Mouse (Mus musculus): ENCODE results near the gene Tmem54.

The Tmem54 gene

DNA sequence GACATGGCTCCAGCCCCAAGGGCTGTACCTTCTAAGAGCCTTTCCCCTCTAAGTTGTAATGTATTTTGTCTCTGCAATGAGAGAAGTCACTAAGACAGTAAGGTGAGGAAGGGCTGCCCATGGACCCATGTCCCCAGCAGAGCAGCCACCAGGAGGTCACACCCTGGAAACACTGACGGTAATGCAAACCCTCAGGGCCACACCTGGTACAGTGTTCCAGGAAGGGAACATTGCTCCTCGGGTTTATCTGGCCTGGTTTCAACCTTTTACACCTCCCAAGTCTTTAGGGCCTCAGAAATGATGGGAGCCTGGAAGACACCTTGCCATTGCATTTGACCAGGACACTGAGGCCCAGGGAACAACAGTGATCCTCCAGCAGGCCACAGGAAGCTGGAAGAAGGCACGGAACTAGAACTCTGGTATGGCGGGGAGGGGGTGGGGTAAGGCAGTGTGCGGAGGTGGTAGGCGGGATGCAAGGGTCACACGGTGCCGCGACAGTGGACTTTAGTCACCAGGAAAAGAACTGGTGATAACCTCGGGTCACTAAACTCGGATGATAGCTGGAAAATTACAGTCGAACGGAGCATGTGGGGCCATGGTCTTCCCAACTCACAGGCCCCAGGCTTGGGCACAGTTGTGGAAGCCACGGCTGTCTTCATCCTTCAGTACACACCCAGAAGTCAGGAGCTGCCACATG is 3.1 kb upstream of the Tmem54 start:
- DNase-seq, result no peak

DNA sequence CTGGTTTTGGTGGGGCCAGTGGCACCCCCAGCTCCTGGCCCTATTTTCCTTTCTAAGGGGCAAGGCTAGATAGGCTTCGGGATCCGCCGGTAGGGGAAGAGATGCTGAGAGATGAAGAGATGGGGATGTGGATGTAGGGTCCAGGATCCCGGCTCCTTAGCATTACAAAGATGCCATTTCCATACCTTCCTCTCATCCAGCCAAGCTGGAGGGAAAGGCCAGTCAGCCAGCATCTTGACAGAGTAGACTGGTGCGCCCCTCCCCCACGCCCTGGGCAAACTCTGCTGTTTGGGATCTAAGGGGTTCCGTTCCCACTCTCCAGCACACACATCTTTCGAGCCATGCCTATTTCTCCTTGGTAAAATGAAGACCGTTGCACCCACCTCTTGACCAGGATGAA is 725 bp downstream of the Tmem54 start:
- DNase-seq, result peak in 1 of 2 experiments; percentile 47

DNA sequence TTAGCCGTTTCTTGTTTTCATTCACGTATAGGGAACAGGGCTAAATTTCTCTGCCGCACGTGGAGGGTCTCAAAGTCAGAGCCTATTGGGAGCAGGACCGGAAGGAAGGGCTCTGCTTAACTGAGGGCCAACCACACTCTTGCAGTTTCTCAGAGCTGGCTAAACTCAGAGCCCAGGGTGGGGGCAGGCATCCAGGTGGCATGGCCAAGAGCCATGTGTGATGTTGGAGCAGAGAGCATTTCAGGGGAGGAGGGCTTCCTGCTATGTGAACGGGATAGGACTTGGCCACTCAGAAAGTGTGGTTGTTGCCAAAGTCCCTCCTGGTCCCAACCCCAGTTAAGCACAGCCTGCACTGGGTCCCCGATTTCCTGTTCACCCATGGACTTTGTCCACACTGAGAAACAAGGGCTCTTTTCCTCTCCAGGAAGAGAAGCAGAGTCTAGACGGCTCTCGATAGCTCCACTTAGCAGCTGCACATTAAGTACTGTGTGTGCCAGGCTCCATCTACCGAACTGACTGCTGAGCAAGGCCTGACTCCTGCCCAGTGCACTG is 2.1 kb downstream of the Tmem54 start:
- peak; percentile 73 to 79 for DNase-seq

DNA sequence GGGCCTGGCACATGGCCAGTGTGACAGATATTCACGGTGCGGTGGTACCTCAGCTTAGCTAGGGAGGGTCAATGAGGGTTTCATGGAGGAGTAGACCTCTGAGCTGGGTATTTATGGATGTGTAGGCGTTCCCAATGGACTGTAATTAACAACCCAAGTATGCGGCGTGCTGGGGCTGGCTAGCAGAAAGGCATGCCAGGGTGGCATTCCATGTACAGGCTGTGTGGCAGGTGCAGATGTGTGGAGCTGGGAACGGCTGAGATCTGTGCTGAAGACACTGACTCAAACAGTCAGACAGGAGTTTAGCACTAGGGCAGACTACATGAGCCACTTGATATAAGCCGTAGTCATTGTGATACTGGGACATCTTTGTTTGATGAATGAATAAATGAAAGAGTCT is 3.3 kb downstream of the Tmem54 start:
- DNase-seq, result no peak

DNA sequence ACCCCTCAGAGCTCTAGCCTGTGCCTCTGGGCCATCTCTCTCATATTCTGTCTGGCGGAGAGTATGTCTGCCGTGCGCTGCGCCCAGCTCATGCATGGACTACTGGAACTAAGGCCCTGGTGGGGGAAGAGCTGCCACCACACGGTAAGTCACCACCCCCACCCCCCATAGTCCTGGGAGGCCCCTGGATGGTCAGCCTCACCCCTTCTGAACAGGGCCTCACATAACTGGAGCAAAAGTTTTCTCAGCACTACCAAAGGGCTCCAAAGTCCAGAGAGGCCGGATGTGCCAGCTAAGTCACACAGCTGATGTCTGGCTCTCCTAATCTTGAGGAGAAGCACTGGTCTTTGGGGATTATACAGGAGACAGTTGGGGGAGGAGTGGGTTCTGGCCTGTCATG is 5.5 kb downstream of the Tmem54 start:
- DNase-seq, result no peak

DNA sequence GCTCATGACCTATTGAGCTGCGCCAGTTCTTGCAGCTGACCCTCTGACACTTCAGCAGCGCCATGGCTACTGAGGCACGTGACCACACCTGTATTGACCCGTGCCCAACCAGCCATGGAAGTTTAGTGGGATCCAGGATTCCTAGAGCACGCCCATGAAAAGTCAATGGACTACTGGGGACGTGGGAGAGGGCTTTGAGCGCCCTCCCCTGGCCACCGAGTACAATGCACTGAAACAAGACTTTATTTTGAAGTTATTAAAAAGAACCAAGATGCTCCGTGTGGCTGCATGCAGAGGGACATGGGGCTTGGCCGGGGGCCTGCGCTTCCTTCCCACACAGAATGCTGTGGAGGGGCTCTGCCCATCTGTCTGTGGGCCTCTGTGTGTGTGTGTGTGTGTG is 6.0 kb downstream of the Tmem54 start:
- DNase-seq, result peak; percentile 57 to 66

DNA sequence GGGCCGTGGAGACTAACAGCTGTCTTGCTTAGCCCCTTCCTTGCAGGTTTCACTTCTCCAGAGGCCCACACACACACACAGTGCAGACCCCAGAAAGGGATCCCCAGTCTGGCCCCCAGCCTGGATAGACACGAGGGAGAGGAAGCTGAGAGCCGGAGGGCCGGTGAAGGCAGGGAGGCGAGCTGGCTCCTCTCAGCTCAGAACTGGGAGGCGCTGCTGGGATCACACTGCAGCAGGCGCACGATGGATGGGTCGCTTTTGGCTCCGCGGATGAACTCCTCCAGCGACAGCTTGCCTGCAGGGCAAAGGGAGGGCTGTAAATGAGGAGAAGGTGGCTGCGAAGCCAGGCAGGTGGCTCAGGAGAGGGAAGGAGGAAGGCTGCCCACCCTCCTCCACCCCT is 6.9 kb downstream of the Tmem54 start:
- DNase-seq, result peak; percentile 61 to 62

DNA sequence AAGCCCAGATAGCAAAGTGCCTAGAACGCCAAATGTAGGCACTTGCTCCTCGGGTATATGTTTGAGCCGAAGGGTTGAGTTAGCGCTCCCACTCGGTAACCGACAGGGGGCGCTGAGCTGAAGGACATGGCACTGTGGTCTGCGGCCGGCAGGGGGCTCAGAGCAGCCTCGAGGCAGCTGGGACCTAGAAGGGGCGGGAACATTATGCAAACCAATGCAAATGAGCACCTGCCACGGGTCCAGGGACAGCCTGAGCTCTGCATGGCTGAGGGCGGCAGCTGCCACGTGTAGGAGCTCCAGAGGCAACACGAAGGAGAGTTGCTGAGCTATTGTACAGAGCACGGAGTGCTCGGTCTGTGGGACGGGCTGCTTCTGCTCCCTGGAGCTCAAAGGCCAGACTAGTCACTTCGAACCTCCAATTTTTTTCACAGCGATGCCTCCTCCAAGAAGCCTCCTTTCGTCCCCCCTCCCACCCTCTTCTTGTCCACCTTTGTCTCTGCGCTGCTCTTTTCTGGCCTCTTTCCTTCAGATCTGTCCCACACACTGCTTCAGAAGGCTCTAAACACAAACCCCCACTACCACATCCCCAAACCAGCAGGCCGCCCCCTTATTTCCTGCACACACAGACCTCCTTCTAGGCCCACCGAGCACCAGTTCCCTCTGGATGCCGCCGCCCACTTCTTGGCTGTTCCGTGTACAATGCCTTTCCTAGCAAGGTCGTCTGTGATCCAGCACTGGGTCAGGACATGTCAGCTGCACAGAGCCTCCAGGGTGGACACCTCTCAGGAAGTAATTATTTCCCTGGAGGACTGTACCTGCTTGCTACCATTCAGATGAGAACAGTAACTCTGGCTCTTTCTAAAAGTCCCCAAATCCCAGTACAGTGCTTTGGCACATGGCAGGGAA is 8.0 kb downstream of the Tmem54 start:
- DNase-seq, result peak; percentile 97 to 99

DNA sequence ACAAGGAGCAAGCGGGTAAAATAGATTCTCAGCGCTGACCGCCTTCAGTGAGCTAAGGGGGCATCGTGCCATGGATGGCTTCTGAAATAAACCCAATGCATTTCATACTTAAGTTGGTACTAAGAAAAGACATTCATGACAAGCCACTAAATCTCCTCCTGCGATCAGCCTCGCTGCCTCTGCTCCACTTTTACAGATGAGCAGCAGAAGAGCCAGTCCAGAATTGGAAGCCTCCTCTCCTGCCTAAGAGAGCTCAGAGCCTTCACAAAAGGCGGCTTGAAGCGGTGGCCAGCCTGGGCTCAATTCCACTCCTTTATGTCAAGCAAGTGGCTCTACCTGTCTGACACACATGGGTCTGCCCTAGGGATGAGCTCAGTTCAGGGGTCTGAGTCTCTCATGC is 11.4 kb downstream of the Tmem54 start:
- no peak for DNase-seq

DNA sequence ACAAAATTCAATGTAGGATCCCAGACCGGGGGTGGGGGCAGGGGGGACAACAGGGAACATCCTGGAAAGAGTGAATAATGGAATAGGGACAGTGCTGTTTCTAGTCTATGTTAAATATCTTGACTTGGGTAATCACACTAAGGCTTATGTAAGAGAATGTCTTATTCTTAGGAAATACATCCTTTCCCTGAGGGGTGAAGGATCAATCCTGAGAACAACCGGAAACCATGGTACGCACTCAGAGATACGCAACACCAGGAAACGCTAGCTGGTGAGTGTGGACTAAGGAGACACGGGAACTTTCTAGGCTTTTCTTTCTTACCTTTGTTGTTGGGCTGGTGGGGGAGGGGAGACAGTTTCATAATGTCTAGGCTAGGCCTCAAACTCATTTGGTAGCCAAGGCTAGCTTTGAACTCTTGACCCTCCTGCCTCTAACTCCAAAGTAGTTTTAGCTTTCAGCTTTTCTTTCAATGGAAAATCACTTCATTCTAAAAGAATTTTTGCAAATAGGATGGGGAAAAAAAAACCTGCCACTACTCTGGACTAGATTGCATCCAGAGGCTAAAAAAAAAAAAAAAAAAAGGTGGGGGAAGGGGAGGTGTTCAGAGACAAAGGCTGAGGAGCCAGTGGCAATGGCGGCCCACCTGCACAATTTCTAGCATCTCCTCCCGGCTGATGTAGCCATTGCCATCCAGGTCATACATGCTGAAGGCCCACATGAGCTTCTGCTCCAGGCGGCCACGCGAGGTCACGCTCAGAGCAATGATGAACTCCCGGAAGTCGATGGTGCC is 12.6 kb downstream of the Tmem54 start:
- no peak for DNase-seq

DNA sequence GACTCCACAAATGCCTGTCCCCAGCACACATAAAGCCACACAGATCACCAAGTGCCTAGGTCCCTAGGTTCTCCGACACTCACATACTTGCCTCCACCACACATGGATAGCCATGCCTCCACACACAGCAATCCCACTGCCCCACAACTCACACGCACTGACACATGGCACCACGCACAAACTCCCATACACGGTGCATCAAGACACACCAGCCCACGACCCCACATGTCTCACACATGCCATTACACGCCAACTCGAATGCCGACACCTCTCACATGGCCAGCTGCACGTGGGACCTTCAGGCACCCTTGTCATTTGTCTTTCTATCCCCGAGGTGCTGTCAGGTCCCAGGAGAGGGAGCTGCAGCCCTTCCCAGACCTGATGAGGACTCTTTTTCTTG is 14.4 kb downstream of the Tmem54 start:
- no peak for DNase-seq

DNA sequence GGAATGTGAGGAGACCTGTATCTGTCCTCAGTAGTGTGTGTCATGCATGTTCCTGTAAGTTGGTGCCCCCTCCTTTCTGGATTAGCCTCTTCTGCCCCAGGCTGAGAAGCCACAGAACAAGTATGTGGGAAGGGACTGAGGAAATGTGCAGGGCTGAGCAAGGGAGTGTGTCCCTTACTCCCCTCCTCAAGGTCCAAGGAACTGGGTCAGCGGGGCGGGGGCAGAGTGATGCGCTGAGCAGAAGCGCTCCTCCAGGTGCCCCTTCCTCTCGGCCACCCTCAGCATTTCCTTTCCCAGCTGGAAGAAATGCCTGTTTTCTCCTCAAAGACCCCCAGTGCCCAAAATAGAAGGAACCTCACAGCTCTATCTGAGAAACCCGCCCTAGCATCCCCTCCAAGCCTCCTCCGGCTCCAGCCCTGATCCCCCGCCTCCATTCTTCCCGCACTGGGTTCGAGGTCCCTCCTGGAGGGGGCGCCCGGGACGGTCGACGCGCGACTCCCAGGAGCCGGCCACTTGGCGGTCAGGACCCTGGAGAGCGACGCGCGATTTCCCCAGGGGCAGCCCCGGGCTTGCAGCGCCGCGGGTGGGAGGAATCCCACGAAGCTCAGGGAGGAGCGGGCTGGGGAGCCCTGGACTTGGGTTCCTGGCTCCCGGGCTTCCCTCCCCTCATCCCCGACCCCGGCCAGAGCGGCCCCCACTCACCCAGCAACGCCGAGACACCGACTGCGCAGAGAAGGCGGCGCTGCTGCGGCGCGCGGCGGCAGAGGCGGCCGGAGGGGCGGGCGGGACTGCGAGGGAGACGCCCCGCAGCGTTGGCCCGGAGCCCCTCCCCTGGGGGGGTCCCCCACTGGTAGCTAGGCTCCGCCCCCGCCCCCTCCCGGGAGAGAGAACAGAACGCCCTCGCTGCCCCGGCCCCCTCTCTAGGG is 15.4 kb downstream of the Tmem54 start:
- peak; percentile 69 to 72 for DNase-seq

DNA sequence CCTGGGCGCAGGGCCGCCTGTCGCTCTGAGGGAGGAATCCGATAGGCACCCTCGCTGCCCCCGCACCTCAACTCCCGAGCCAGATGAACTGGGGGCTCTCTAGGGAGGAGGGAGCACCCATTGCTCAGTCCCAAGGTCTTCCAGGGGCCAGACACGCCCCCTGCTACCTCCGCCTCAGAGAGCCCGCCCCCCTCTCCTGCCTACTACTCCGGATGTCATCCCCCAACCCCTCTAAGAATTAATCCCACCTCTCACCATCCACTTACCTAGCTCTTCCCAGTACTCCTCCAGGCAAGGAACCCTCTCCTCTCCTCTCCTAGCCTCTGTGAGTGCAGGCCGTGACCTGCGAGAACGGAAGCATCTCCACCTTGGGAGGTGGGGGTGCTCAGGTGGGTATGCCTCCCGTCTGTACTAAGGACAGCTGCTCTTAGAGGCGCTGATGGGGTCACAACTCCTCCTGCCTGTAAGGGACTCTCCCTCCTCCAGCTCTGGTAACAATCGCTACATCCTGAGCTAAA is 16.3 kb downstream of the Tmem54 start, which contains the start of gene Hpca:
Hpca (minus strand) TSS at position 468 of the 518 bp plus-strand sequence.
- peak; percentile 55 to 59 for DNase-seq

DNA sequence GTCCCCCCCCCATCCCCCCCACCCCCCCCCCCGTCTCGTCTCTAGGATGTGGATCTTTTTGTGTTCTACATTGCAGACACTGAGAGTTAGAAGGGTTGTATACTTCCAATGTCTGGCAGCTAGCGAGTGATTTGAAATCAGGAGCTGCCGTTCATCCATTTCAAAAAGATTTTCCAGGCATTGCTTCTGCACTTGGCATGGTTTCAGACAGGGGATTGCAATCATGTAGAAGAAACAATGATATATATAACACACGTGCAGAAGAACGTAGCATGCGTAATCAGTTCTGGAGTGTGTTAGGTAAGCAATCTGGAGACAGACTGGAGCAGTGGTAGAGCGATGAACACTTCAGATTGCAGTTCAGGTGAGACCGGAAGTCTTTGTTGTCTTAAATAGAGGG is 16.8 kb downstream of the Tmem54 start:
- peak in 1 of 2 experiments; percentile 43 for DNase-seq

DNA sequence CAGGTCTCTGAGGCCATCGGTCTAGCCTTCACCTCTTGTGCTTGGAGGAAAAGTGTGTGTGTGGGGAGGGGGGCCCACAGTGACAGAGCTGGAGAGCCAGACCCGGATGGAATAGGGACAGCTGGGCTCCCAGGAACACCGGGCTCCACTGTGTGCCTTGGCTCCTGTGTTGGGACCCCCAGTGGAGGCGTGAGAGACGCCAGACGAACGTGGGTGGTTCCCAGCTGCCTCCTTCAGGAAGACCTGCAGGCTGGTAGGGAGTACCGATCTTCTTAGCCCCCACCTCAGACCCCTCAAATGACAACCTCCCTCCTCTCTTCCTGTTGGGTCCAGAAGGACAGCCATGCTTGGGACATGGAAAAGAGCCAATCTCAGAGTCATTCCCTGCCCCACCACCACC is 17.4 kb downstream of the Tmem54 start:
- DNase-seq, result peak; percentile 56 to 68

DNA sequence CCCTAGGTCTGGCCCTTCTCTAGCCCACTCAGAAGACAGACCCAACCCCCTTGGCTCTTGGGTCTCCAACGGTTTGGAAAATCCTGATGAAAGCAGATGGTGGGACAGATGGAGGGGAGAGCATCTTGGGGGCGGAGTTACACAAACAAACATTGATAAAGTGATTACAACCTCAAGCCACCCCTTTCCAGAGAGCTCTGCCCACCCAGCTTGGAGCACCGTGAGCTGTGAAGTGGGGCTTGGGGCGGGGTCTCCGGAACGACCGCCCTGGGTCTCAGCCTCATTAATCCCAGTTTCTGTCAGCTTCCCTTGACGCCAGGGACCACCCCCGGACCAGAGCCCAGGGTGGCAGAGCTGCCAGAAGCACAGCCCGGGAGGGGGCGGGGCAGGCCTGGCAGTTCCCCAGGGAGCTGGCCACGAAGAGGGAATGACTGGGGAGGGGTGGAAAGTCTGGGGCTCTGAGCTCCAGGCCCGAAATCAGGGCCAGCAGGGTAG is 19.4 kb downstream of the Tmem54 start:
- peak; percentile 85 to 92 for DNase-seq

DNA sequence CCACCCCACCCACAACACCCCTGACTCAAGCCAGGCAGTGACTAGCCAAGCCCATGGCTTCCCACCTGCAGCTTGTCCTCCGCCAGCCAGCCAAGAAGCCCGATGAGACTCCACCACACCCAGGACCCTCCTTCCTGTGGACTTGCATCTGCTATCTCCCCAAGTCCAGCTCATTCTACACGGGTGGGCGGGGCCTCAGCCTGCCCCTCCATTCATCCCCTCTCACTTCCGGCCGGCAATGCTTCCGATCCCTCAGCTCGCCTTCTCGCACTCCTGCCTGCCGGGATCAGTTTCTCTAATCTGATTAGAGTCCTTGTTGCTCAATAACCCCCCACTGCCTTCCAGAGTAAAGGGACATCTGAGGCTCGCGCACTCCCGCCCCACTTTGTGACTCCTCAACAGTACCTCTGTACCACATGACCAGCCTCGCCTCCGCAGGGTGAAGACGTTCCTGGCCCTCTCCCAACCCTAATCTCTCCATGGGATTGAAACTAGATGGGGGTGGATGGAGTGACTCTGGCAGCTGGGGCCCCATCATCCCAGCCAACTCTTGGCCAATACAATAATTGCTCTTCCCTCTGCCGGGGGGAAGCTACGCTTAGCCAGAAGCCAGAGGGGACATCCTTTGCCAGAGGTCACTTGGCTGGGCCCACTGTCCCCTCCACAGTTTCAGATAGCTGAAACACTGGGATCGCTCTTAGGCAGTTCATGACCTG is 20.5 kb downstream of the Tmem54 start:
- DNase-seq, result peak; percentile 89 to 92

DNA sequence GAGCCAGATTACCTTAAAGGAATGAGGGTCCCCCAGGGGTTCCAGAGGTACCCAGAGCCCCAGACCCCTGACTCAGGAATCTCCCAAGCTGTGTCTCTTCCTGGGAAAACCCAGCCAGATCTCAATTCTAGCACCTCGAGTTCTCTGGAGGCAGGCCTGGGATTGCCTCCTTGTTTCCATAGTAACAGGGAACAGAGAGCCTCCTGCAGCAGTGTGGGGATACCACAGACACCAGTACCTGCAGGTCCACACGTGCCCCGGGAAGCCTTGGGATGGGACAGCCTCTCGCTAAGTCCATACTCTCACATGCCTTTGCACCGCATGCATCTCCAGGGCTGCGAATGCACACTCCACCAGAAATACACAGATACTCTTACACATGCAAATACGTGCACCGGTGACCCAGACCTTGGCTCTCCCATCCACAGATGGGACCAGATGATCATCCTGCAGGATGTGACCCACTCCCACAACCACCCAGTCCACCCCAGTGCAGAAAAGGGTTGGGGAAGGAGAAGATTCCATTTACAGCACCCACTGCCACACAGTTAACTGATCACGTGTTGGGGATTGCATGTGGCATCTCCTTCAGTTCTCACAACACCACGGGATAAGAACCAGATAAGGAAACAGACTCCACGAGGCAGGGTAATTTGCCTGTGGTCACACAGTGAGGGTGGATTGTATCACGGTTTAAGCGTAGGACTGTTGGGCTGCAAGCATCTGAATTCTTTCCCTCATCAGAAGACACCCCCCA is 23.4 kb downstream of the Tmem54 start:
- no peak for DNase-seq

DNA sequence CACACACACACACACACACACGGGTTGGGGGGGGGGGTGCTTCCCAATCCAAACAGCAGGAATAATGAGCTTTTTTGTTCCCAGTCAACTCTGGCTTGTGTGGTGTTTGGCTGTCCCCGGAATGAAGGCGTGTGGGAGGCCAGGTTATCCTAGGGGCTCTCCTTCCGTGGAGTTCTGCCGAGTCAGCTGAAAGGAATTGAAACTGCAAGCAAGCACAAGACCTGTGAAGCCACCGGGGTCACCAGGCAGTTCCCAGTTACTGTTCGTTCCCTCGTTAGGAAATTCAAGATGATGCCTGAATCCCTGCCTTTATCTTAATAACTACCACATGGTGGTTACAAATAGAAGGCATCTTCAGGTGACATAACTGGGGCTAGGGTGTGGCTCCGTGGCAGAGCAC is 24.0 kb downstream of the Tmem54 start:
- no peak for DNase-seq

DNA sequence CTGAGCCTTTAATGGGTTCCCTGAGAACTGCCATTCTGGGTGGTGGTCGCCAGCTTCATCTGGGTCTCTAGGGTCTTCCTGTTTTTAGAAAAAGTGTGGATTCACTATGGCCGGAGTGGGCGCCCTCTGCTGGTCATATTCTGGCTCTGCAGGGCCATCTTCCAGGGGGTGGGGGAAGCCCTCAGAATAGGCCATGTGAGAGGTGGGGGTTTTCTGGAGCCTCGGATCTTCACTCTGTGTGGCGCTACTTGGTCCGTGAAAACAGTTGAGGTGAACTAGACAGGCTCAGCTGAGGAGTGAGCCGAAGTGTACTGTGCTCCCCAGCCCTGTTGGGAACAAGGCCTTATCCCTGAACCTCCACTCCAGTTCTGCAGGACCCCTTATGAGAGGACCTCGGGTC is 24.8 kb downstream of the Tmem54 start:
- peak; percentile 78 to 87 for DNase-seq

Data from cerebellum, postnatal 10 days (tissue).